Mouse (Mus musculus): ENCODE results near the gene Sgpp2. TPM values are rescaled to one million over a fixed set of nuclear protein-coding genes. Genes with fewer than 3 reads are reported as not detected.

Sgpp2 gene
- total RNA-seq, 1 experiment: 0.22 TPM

- Histone ChIP-seq H3K9me3 (ENCODE audit: control insufficient read depth, insufficient read depth, low read depth, low read length) (no peaks in the 10 kb centered on the region), H3K27ac (ENCODE audit: insufficient read depth, low read depth, low read length, poor library complexity, severe bottlenecking) (no peak overlapping the region), H3K36me3 (ENCODE audit: control insufficient read depth, insufficient read depth, low read length, poor library complexity, severe bottlenecking) (no peaks in the 10 kb centered on the region), H3K4me1 (ENCODE audit: control insufficient read depth in 2 of 2, insufficient read depth in 2 of 2, low read length in 2 of 2, poor library complexity in 1 of 2) (no peaks in the 10 kb centered on the region), H3K4me3 (ENCODE audit: insufficient read depth in 1 of 2, low read depth in 1 of 2, low read length in 2 of 2, poor library complexity in 1 of 2, severe bottlenecking in 1 of 2) (no peak overlapping the region), H3K9ac (ENCODE audit: insufficient read depth, low read depth, low read length, poor library complexity, severe bottlenecking) (no peak overlapping the region)
- in situ Hi-C loops (cut with MboI; ENCODE audit: low sequenced_read_pairs in 2 of 2, unreplicated experiment in 2 of 2): no loop called here
- no peak for TF ChIP-seq ZNF384 (IDR thresholded peaks at IDR 0.05; ENCODE audit: low read depth, low read length)
- TF ChIP-seq CHD2 (IDR thresholded peaks at IDR 0.05; ENCODE audit: low read depth, low read length): no peak
- no peak for TF ChIP-seq ZC3H11A (IDR thresholded peaks at IDR 0.05; ENCODE audit: borderline replicate concordance, low read depth, low read length)
- no peak for TF ChIP-seq MAFK (IDR thresholded peaks at IDR 0.05; ENCODE audit: insufficient read depth, low read depth, low read length)
- TF ChIP-seq HCFC1 (IDR thresholded peaks at IDR 0.05; ENCODE audit: borderline replicate concordance, insufficient read depth, low read length): no peak
- no peak for DNase-seq (ENCODE audit: low read depth, low spot score)
Measured at GRCm38 (mm10) chr1:78363965-78364889, 54.1 kb downstream of the Sgpp2 start.

- DNase-seq (ENCODE audit: low read depth, low spot score): no peak
- Histone ChIP-seq H3K4me3 (ENCODE audit: insufficient read depth in 1 of 2, low read depth in 1 of 2, low read length in 2 of 2, poor library complexity in 1 of 2, severe bottlenecking in 1 of 2) (no peak overlapping the region), H3K36me3 (ENCODE audit: control insufficient read depth, insufficient read depth, low read length, poor library complexity, severe bottlenecking) (no peaks in the 10 kb centered on the region), H3K9me3 (ENCODE audit: control insufficient read depth, insufficient read depth, low read depth, low read length) (no peaks in the 10 kb centered on the region), H3K27ac (ENCODE audit: insufficient read depth, low read depth, low read length, poor library complexity, severe bottlenecking) (no peak overlapping the region), H3K4me1 (ENCODE audit: control insufficient read depth in 2 of 2, insufficient read depth in 2 of 2, low read length in 2 of 2, poor library complexity in 1 of 2) (no peaks in the 10 kb centered on the region), H3K9ac (ENCODE audit: insufficient read depth, low read depth, low read length, poor library complexity, severe bottlenecking) (no peak overlapping the region)
- no peak for TF ChIP-seq MAFK (IDR thresholded peaks at IDR 0.05; ENCODE audit: insufficient read depth, low read depth, low read length)
- TF ChIP-seq ZNF384 (IDR thresholded peaks at IDR 0.05; ENCODE audit: low read depth, low read length): no peak
- no peak for TF ChIP-seq CHD2 (IDR thresholded peaks at IDR 0.05; ENCODE audit: low read depth, low read length)
- in situ Hi-C loops (cut with MboI; ENCODE audit: low sequenced_read_pairs in 2 of 2, unreplicated experiment in 2 of 2): no loop called here
Measured at GRCm38 (mm10) chr1:78367806-78368205, 57.7 kb downstream of the Sgpp2 start.

- no peaks in the 10 kb centered on the region for H3K9me3 ChIP-seq (ENCODE audit: control insufficient read depth, insufficient read depth, low read depth, low read length)
- H3K9ac ChIP-seq (ENCODE audit: insufficient read depth, low read depth, low read length, poor library complexity, severe bottlenecking): no peak overlapping the region
- in situ Hi-C loops (cut with MboI; ENCODE audit: low sequenced_read_pairs in 2 of 2, unreplicated experiment in 2 of 2): no loop called here
- no peak overlapping the region for H3K4me3 ChIP-seq (ENCODE audit: insufficient read depth in 1 of 2, low read depth in 1 of 2, low read length in 2 of 2, poor library complexity in 1 of 2, severe bottlenecking in 1 of 2)
- no peaks in the 10 kb centered on the region for H3K36me3 ChIP-seq (ENCODE audit: control insufficient read depth, insufficient read depth, low read length, poor library complexity, severe bottlenecking)
- H3K4me1 ChIP-seq (ENCODE audit: control insufficient read depth in 2 of 2, insufficient read depth in 2 of 2, low read length in 2 of 2, poor library complexity in 1 of 2): no peaks in the 10 kb centered on the region
- H3K27ac ChIP-seq (ENCODE audit: insufficient read depth, low read depth, low read length, poor library complexity, severe bottlenecking): no peak overlapping the region
- TF ChIP-seq HCFC1 (IDR thresholded peaks at IDR 0.05; ENCODE audit: borderline replicate concordance, insufficient read depth, low read length): no peak
- no peak for TF ChIP-seq ZC3H11A (IDR thresholded peaks at IDR 0.05; ENCODE audit: borderline replicate concordance, low read depth, low read length)
- TF ChIP-seq MAFK (IDR thresholded peaks at IDR 0.05; ENCODE audit: insufficient read depth, low read depth, low read length): no peak
- no peak for TF ChIP-seq CHD2 (IDR thresholded peaks at IDR 0.05; ENCODE audit: low read depth, low read length)
- no peak for TF ChIP-seq ZNF384 (IDR thresholded peaks at IDR 0.05; ENCODE audit: low read depth, low read length)
- DNase-seq (ENCODE audit: low read depth, low spot score): no peak
Measured at GRCm38 (mm10) chr1:78370121-78370520, 60.0 kb downstream of the Sgpp2 start.

- no peak overlapping the region for H3K27ac ChIP-seq (ENCODE audit: insufficient read depth, low read depth, low read length, poor library complexity, severe bottlenecking)
- no peaks in the 10 kb centered on the region for H3K36me3 ChIP-seq (ENCODE audit: control insufficient read depth, insufficient read depth, low read length, poor library complexity, severe bottlenecking)
- DNase-seq (ENCODE audit: low read depth, low spot score): no peak
- no peak for TF ChIP-seq ZC3H11A (IDR thresholded peaks at IDR 0.05; ENCODE audit: borderline replicate concordance, low read depth, low read length)
- no peak for TF ChIP-seq CHD2 (IDR thresholded peaks at IDR 0.05; ENCODE audit: low read depth, low read length)
- no peak for TF ChIP-seq HCFC1 (IDR thresholded peaks at IDR 0.05; ENCODE audit: borderline replicate concordance, insufficient read depth, low read length)
- TF ChIP-seq MAFK (IDR thresholded peaks at IDR 0.05; ENCODE audit: insufficient read depth, low read depth, low read length): no peak
- in situ Hi-C loops (cut with MboI; ENCODE audit: low sequenced_read_pairs in 2 of 2, unreplicated experiment in 2 of 2): no loop called here
- no peak overlapping the region for H3K4me3 ChIP-seq (ENCODE audit: insufficient read depth in 1 of 2, low read depth in 1 of 2, low read length in 2 of 2, poor library complexity in 1 of 2, severe bottlenecking in 1 of 2)
- no peaks in the 10 kb centered on the region for H3K4me1 ChIP-seq (ENCODE audit: control insufficient read depth in 2 of 2, insufficient read depth in 2 of 2, low read length in 2 of 2, poor library complexity in 1 of 2)
- no peaks in the 10 kb centered on the region for H3K9me3 ChIP-seq (ENCODE audit: control insufficient read depth, insufficient read depth, low read depth, low read length)
- H3K9ac ChIP-seq (ENCODE audit: insufficient read depth, low read depth, low read length, poor library complexity, severe bottlenecking): no peak overlapping the region
Measured at GRCm38 (mm10) chr1:78371569-78372236, 61.6 kb downstream of the Sgpp2 start.

Measured in ES-E14 (cell line).